Mouse (Mus musculus) forebrain, embryonic 11.5 days (tissue): ENCODE data around the gene Gm9639. TPM values are rescaled to one million over a fixed set of nuclear protein-coding genes. Genes with fewer than 3 reads are reported as not detected.

ENCODE experiments used
- polyA plus RNA-seq: library from polyadenylated mRNA; unstranded; fragments of >200 nt; fragmentation: Nextera tagmentation; extraction: Ambion mirVana; gene quantifications from 2 replicates; pipeline ENCODE4 v1.2.1, GENCODE M21; 2014

Gm9639 gene
- polyA plus RNA-seq, 1 experiment from 2014 or later, result not detected

Other genes starting within 250 kb of the Gm9639 start
- 69.0 and 73.8 TPM in 2 replicates for gene Pttg1ip, start 213.4 kb downstream of the Gm9639 start, polyA plus RNA-seq
- 336 and 367 TPM in 2 replicates for gene Sumo3, start 189.0 kb downstream of the Gm9639 start, polyA plus RNA-seq
- not detected in 2 replicates for gene Gm49325, start 188.9 kb downstream of the Gm9639 start, polyA plus RNA-seq
- 76.7 and 78.1 TPM in 2 replicates for gene Ube2g2, start 172.8 kb downstream of the Gm9639 start, polyA plus RNA-seq
- 1.4 and 1.5 TPM in 2 replicates for gene Tspear, start 108.5 kb downstream of the Gm9639 start, polyA plus RNA-seq
- gene Gm19402, start 104.3 kb downstream of the Gm9639 start, polyA plus RNA-seq, result not detected in 2 replicates
- not detected in 2 replicates for gene Gm9508, start 97.8 kb downstream of the Gm9639 start, polyA plus RNA-seq
- not detected in 2 replicates for gene Gm10272, start 88.5 kb downstream of the Gm9639 start, polyA plus RNA-seq
- not detected in 2 replicates for gene Gm10024, start 83.6 kb downstream of the Gm9639 start, polyA plus RNA-seq
- gene Gm10142, start 79.3 kb downstream of the Gm9639 start, polyA plus RNA-seq, result not detected in 2 replicates
- not detected in 2 replicates for gene Krtap12-1, start 74.5 kb downstream of the Gm9639 start, polyA plus RNA-seq
- not detected in 2 replicates for gene Gm10100, start 68.6 kb downstream of the Gm9639 start, polyA plus RNA-seq
- gene Gm18596, start 52.4 kb downstream of the Gm9639 start, polyA plus RNA-seq, result not detected in 2 replicates
- gene Gm9736, start 43.7 kb downstream of the Gm9639 start, polyA plus RNA-seq, result not detected in 2 replicates
- gene Gm3233, start 35.4 kb downstream of the Gm9639 start, polyA plus RNA-seq, result not detected in 2 replicates
- not detected in 2 replicates for gene Gm3238, start 23.8 kb downstream of the Gm9639 start, polyA plus RNA-seq
- not detected in 2 replicates for gene Gm7138, start 18.1 kb downstream of the Gm9639 start, polyA plus RNA-seq
- gene Gm3250, start 12.5 kb downstream of the Gm9639 start, polyA plus RNA-seq, result not detected in 2 replicates
- gene Gm7137, start 6.9 kb downstream of the Gm9639 start, polyA plus RNA-seq, result not detected in 2 replicates
- gene Gm19668, start 4.1 kb upstream of the Gm9639 start, polyA plus RNA-seq, result not detected in 2 replicates
- not detected in 2 replicates for gene Gm9507, start 16.8 kb upstream of the Gm9639 start, polyA plus RNA-seq
- not detected in 2 replicates for gene Gm2696, start 19.6 kb upstream of the Gm9639 start, polyA plus RNA-seq
- not detected in 2 replicates for gene Krtap10-4, start 32.0 kb upstream of the Gm9639 start, polyA plus RNA-seq
- gene Krtap10-10, start 40.9 kb upstream of the Gm9639 start, polyA plus RNA-seq, result not detected in 2 replicates
- not detected in 2 replicates for gene Gm36176, start 51.7 kb upstream of the Gm9639 start, polyA plus RNA-seq
- not detected in 2 replicates for gene Gm10318, start 57.8 kb upstream of the Gm9639 start, polyA plus RNA-seq
- not detected in 2 replicates for gene Gm3285, start 66.9 kb upstream of the Gm9639 start, polyA plus RNA-seq
- gene Lrrc3, start 107.5 kb upstream of the Gm9639 start, polyA plus RNA-seq, result 3.5 and 3.9 TPM in 2 replicates
- 0.86 and 0.87 TPM in 2 replicates for gene Trpm2, start 175.5 kb upstream of the Gm9639 start, polyA plus RNA-seq
- 34.9 and 38.6 TPM in 2 replicates for gene 1810043G02Rik, start 183.4 kb upstream of the Gm9639 start, polyA plus RNA-seq
- gene Pfkl, start 215.0 kb upstream of the Gm9639 start, polyA plus RNA-seq, result 171 and 174 TPM in 2 replicates
- not detected in 2 replicates for gene Dnmt3l, start 246.9 kb upstream of the Gm9639 start, polyA plus RNA-seq
- 0.21 TPM in 1 of 2 replicates, not detected in the other for gene Aire, start 248.5 kb upstream of the Gm9639 start, polyA plus RNA-seq